Mouse (Mus musculus) neural tube, embryonic 13.5 days (tissue): ENCODE results near the gene Fbxo40. TPM values are rescaled to one million over a fixed set of nuclear protein-coding genes. Genes with fewer than 3 reads are reported as not detected.

Experiments
- polyA plus RNA-seq: library from polyadenylated mRNA; unstranded; fragments of >200 nt; fragmentation: Nextera tagmentation; extraction: Ambion mirVana; gene quantifications from 2 replicates; pipeline ENCODE4 v1.2.1, GENCODE M21; 2015

Gene Fbxo40
- polyA plus RNA-seq, 1 experiment from 2014 or later: 0.06 TPM

Other genes starting within 250 kb of the Fbxo40 start
- 13.4 and 13.6 TPM in 2 replicates for gene Slc15a2, start 205.5 kb downstream of the Fbxo40 start, polyA plus RNA-seq
- gene Iqcb1, start 162.1 kb downstream of the Fbxo40 start, polyA plus RNA-seq: 59.3 and 67.2 TPM in 2 replicates
- 0.48 and 0.77 TPM in 2 replicates for gene Eaf2, start 115.5 kb downstream of the Fbxo40 start, polyA plus RNA-seq
- 90.6 and 91.7 TPM in 2 replicates for gene Golgb1, start 115.3 kb downstream of the Fbxo40 start, polyA plus RNA-seq
- 3.0 and 3.8 TPM in 2 replicates for gene Hcls1, start 55.5 kb downstream of the Fbxo40 start, polyA plus RNA-seq
- gene Polq, start 21.3 kb upstream of the Fbxo40 start, polyA plus RNA-seq: 3.5 and 4.2 TPM in 2 replicates